Mouse (Mus musculus) CH12.LX (cell line): ENCODE measurements around the gene 1700010B08Rik.

Experiments used
- CHD2 ChIP-seq: IDR thresholded peaks from 2 replicates; pipeline ENCODE4 v1.6.1; 2011; ENCODE audit warnings: low read length, improper control_type of control experiment
- MEF2A ChIP-seq: IDR thresholded peaks from 2 replicates; pipeline ENCODE4 v1.6.1; 2014; ENCODE audit warnings: low read depth, mild to moderate bottlenecking, inconsistent platforms, low read length, improper control_type of control experiment, borderline replicate concordance
- MXI1 ChIP-seq: IDR thresholded peaks from 2 replicates; pipeline ENCODE4 v1.6.1; 2011; ENCODE audit warnings: mild to moderate bottlenecking, low read depth, low read length, improper control_type of control experiment

DNA sequence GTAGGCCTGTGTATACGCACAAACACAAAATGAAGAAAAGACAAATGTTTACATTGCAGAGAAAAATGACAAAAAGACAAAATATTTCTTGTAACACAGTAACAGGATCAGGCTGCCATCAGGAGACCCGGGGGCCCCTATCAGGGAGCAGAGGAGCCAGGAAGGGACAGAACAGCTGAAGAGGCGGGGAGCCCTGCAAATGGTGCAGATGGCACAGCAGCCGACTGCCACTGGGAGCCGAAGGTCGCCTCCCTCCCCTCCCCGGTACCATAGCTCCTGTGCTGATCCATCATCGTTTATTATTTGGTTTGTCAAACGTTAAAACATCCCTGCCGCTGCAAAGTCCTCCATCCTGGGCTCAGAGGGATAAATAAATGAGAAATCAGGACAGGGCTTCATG lies 6.6 kb upstream of the 1700010B08Rik start:
- no peak for TF ChIP-seq MEF2A
- no peak for TF ChIP-seq MXI1
- TF ChIP-seq CHD2, result no peak
